Mouse (Mus musculus) liver, adult (tissue): ENCODE data around the gene Peg3.

ENCODE experiments used
- GATA4 ChIP-seq: IDR thresholded peaks from 2 replicates; pipeline ENCODE4 v1.6.1; 2014; ENCODE audit warnings: mild to moderate bottlenecking, low read length; ENCODE audit not compliant: insufficient replicate concordance

Peg3 gene

DNA sequence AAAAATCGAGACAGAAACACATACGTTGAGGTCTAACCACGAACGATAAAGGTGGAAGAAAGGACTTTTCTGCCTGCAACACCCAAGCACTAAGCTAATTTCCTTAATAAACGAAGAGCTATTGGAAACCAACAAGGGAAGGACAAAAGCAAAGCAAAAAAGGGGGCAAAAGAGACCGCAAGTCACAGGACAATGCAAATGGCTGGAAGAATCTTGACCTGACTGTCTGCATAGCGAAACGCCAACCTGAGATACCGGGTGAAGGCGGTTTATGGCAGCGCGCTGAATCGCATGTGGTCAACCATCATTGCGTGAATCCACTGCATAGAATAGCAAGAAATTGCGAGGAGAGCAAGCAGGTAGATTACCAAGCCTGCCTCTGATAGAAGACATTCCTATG, 570 bp upstream of the Peg3 start:
- TF ChIP-seq GATA4 = no peak

DNA sequence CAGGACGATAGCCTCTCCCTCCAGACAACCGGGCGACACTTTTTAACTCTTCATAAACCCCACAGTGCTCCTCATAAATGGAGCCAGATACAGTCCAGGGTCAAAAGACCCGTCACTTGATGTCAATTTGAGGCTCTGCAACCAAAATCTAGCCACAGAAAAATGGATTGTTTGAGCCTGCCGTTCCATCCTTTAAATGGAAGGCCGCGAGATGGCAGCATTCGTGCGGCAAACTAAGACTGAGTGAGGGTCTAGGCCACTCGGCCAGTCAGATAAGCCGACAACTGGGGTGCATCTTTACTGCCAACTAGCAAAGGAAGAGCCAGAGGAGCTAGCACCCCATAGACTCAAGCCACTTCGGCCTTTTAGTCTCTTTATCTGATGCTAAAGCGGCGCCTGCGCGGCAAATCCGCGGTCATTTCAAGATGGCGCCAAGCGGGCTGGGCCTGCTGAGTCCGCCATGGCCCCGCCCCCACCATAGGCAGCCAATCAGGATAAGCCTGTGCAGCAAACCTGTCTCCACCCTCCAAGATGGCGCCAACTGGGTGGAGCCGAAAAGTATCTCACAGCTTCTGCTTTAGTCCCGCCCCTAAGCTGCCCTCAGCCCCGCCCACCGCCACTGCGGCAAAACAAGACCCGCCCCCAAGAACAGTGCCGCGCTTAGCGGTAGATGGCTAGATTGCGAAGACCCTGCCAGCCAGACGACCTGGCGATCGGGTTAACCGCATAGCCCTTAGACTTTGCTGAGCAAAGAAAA, 992 bp downstream of the Peg3 start:
- peak; percentile 17; the same call in 1 of the 2 replicates for TF ChIP-seq GATA4

DNA sequence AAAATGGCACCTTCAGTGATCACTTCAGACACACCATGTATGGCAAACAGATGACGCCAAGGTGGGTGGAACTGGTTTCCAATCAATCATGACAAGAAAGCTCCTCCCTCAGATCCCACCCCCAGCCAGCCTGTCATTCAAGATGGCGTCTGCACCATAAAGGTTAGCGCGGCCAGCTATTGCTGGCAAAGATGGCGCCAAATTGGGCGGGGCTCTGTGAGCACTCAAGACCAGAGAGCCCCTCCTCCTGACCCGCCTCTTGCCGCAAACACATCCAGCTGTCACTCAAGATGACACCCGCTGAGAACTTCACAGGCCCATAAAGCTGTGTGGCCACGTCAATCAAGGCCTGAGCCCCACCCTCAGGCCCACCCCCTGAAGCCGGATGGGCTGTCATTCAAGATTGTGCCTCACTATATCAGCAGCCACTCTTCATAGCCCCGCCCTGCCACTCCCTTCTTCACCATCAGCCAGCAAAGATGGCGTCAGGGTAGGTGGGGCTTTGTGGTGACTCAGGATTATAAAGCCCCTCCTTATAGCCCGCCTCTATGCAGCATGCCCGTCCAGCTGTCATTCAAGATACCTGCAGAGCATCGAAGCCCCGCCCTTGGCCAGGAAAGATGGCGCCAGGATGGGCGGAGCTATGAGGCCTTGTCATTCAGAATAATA, 1.8 kb downstream of the Peg3 start:
- no peak for TF ChIP-seq GATA4

DNA sequence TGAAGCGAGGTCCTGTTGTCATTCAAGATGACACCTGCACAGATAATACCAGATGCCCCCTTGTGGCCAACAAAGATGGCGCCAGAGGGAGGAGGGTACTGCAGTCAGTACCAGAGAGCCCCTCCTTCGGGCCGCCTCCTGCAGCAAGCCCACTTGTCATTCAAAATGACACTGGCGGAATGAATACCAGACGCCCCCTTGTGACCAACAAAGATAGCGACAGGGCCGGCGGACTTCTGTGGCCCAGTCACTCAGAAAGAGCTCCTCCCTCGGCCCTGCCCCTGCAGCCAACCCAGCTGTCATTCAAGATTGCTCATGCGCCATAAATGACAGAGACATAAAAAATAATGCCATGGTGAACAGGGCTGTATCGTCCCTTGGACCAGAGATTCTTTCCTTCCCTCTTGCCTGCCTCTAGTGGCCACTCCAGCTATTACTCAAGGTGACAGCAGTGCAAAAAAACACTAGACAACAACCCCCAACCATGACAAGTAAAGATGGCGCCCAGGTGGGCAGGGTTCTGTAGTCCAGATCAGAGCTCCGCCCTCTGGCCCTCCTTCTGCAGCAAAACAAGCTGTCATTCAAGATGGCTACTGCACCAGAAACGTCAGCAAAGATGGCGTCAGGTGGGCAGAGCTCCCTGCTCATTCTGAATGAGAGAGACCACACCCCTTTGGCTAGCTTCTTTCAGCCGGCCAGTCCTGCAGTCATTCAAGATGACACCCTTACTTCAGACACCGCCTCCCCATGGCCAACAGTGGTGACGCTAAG, 2.7 kb downstream of the Peg3 start:
- no peak for TF ChIP-seq GATA4

DNA sequence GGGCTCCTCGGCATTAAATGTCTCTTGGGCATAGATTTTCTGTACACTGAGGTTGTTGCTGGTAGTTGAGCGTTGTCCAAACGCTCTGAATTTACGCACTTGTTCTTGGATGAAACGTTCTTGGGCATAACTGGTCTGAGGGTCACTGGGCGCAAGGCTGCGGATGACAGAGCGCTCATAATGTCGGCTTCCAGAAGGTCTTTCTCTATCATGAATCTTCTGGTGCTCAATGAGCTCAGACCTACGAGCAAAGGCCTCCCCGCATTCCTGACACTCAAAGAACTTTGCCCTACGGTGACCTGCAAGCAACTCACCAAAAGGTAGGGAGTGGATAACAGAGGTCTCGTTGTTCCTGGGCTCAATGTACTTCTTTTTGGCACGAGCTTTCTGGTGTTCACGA, 20.8 kb downstream of the Peg3 start:
- TF ChIP-seq GATA4 = no peak

DNA sequence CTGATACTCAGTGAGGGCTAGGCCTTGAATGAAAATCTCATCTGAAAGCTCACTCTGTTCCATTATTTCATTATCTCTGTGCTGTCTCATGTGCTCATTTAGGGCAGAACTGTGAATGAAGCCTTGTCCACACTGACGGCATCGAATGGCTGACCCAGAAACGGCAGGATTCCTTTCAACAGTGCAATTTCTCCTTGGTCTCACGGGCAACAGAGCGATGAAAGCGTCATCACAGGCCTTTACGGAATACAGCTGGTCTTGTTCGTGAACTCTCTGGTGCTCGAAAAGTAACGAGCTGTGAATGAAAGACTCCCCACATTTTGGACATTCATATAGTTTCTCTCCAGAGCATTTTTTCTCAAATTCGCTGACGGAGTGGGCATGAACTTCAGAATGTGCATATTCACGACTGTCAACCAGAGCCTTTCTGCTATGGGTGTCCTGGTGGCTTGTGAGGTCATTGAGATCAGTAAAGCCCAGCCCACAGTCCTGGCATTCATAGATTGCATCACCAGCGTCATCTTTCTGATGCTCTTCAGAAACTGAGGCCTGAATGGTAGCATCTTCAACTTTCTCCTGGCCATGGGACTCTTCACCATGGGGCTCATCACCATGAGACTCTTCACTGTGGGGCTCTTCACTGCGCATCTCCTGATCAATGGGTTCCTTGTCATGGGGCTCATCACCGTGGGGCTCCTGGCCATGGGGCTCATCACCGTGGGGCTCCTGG, 21.6 kb downstream of the Peg3 start:
- TF ChIP-seq GATA4 = no peak

DNA sequence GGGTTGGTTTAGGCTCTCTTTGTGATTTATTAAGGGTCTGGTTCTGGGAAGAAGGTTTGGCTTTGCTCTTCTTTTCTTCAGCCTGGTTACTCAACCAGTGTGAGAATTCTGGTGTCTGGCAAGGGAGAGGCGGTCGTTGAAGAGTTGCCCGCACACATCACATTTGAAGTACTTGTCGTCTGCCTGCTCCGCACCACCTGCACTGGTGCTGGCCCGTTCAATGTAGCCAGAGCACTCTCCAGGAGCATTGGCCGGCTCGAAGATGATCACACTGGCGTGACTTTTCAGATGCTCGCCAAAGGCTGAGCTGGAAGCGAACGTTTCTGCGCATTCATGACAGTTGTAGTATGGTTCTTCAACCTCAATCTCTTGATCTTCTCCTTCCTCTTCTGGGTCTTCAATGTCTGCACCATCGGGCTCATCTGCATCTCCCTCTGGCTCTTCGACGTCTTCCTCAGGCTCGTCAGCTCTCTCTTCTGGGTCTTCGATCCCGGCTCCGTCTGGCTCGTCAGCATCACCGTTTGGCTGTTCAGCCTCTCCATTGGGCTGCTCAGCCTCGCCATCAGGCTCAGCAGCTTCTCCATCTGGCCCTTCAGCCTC, 22.7 kb downstream of the Peg3 start:
- no peak for TF ChIP-seq GATA4

DNA sequence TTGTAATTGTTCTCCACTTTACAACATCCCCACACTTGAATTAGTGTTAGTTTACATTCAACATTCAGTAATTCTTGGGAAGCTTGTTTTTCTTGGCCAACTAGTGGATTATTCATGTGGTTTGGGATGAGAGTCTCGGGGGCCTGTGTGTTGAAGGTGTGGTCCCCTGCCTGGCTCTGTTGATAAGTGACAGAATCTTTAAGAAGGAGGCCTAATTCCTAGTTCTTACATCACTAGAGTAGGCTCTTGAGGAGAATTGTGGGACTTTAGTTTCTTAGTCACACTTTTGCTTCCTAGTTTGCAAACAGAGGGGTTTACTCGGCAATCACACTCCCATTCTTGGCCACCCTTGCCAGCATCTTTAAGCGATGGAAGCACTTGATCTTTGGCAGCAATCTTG, 31.0 kb downstream of the Peg3 start:
- no peak for TF ChIP-seq GATA4

DNA sequence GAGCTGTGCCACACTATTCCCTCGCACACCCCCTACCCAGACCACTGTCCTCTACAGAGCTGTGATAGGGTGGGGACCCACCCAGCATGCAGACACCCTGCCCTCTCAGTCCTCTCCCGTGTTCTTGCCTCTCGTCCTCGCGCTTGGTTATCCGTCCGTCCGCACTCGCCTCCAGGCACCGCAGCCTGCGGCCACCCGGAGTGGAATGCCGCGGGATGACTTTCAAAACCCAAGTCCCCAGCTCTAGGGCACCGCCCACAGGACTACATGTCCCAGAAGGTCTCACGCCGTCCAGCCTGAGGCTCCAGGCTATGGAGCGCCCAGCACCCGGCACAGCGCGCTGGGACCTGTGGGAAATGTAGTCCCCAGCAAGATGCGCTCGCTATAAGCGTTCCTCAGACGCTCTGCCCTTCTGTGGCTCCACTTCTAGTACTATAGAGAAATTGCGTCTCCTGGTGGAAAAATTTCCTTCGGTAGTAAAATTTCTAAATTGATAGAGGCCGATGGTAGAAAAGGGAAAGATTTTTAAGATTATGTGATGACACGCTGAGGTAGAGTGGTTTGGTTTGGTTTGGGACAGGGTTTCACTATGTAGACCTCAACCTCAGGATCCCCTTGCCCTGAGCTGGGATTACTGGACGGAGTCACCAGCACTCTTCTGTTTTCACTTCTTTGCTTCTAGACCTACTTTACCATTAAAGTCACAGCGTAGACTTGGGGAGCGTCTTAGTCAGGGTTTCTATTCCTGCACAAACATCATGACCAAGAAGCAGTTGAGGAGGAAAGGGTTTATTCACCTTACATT, 33.8 kb downstream of the Peg3 start, which contains the start of gene Zim1:
TSS of gene Zim1 (minus strand) at position 210 of the 805 bp plus-strand sequence.
- no peak for TF ChIP-seq GATA4

DNA sequence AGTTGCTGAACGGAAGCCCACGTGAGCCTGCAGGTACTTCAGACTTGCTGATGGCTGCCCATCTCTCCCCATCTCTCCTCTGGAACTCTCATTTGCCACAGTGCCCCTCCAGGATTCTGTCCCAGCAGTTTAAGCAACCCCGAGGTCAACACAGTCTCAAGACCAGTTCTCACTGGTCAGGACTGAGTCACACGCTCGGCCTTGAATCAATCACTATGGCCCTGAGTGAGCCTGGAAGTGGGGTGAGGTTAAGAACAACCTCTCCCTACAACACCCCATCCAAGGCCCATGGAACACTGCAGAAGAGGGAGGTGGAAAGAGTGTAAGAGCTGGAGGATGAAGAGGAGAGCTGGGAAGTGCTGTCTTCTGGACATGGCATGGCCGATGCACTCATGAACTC, 44.7 kb downstream of the Peg3 start:
- no peak for TF ChIP-seq GATA4

DNA sequence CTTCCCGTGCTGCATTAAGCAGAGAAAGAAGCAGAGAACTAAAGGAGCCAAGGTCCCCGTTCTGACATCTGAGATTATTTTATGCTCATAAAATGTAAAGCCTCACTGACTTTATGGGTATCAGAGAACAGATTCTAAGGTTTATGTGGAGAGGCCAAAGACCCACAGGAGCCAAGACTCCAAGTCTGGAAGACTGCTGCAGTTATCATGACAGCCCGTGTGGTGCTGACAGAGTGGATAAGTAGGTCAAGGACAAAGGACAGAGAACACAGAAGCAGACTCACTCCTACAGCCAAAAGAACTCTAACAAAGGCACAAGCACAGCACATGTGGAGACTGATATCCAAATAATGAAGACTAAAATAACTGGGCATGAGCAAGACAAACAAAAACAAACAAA, 63.5 kb downstream of the Peg3 start:
- TF ChIP-seq GATA4 = no peak

DNA sequence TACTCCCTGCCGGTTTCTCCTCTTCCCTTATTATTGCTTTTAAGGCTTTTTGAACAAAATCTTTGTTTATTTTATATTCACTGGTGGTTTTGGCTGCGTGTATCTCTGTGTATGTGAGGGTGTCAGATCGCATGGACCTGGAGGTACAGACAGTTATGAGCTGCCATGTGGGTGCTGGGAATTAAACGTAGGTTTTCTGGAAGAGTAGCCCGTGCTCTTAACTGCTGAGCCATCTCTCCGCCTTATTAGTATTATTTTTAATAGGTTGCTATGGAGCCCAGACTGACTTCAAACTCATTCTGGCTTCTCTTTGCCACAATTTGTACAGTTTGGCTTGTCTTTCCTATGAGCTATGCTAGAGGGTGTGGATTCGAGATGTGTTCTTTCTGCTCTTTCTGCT, 66.8 kb downstream of the Peg3 start:
- no peak for TF ChIP-seq GATA4

DNA sequence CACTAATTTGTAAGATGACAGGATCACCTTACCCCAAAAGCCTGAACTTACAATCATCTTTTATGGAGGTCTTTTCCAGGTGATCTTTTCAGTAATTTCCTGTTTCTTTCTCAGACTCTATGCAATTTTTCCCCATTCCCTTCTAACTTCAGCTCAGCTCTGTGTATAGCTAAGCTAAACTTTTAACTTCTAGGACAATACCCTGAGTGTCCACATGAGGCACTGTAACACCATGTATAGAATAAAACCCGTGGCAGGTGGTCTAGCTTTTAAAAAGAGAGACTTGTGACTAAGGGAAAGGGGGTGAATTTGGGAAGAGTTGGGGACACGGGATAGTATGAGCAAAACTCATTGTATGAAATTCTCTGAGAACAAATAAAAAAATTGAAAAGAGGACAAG, 70.6 kb downstream of the Peg3 start:
- no peak for TF ChIP-seq GATA4

DNA sequence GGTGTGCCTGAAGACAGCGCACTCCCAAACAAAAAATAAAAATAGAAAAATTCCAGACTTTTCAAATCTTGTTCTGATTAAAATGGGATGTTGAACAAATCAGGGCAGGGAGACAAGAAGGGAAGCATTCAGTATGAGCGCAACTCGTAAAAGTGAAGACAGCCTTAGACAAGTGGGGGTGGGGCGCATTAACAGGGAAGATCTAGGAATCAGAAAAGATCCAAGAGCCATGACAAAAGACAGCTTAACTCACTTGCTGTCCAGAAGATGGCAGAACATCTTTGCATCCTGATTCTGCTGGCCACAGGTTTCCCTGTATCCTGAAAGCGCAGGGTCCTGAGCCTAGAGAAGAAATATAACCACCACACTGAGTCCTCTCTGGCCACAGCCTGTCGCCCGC, 71.6 kb downstream of the Peg3 start:
- no peak for TF ChIP-seq GATA4
